Mouse (Mus musculus) liver, embryonic 13.5 days (tissue): ENCODE measurements at regions not wholly inside any gene's neighbourhood (a gene's known extent, or its start where the extent isn't known, plus 50 kb on each side); places are given as distances from the start of the nearest gene placed in this dataset.

Experiments
- ATAC-seq: fragments of 200-750 bp; cut with Nextera tagmentation; 2 replicates; pipeline ENCODE4 v1.8.0; 2017; ENCODE audit warnings: low read depth, mild to moderate bottlenecking, moderate number of reproducible peaks, moderate library complexity
- DNase-seq: peaks from one replicate; pipeline ENCODE4 v3.0.0; 2022
- H3K27ac ChIP-seq: fragments of 300-500 bp; sonication (generic); 2 replicates; pipeline ENCODE4 v1.5.1; 2015; ENCODE audit warnings: moderate library complexity, mild to moderate bottlenecking, inconsistent platforms
- H3K27me3 ChIP-seq: fragments of 300-500 bp; sonication (generic); 2 replicates; pipeline ENCODE4 v1.6.1; 2015; ENCODE audit warnings: mild to moderate bottlenecking, inconsistent platforms
- H3K36me3 ChIP-seq: fragments of 300-500 bp; sonication (generic); 2 replicates; pipeline ENCODE4 v1.6.1; 2015; ENCODE audit warnings: mild to moderate bottlenecking, inconsistent platforms
- H3K4me1 ChIP-seq: fragments of 300-500 bp; sonication (generic); replicated peaks from 2 replicates; pipeline ENCODE4 v1.6.1; 2015; ENCODE audit warnings: inconsistent platforms
- H3K4me2 ChIP-seq: fragments of 300-500 bp; sonication (generic); 2 replicates; pipeline ENCODE4 v1.6.1; 2015; ENCODE audit warnings: inconsistent platforms, mild to moderate bottlenecking, moderate library complexity
- H3K4me3 ChIP-seq: fragments of 300-500 bp; sonication (generic); replicated peaks from 2 replicates; pipeline ENCODE4 v1.5.1; 2015; ENCODE audit warnings: mild to moderate bottlenecking, inconsistent platforms
- H3K9ac ChIP-seq: fragments of 300-500 bp; sonication (generic); 2 replicates; pipeline ENCODE4 v1.6.1; 2015; ENCODE audit warnings: mild to moderate bottlenecking, inconsistent platforms
- H3K9me3 ChIP-seq: fragments of 300-500 bp; sonication (generic); replicated peaks from 2 replicates; pipeline ENCODE4 v1.6.1; 2016; ENCODE audit warnings: inconsistent platforms
- WGBS: fragments of 180-500 bp; shearing (Covaris S2); methylation state at CpG from one replicate; pipeline ENCODE4 v1.1.7; 2015; ENCODE audit not compliant: insufficient replicate concordance; 5-methylcytosine and 5-hydroxymethylcytosine counted together

DNA sequence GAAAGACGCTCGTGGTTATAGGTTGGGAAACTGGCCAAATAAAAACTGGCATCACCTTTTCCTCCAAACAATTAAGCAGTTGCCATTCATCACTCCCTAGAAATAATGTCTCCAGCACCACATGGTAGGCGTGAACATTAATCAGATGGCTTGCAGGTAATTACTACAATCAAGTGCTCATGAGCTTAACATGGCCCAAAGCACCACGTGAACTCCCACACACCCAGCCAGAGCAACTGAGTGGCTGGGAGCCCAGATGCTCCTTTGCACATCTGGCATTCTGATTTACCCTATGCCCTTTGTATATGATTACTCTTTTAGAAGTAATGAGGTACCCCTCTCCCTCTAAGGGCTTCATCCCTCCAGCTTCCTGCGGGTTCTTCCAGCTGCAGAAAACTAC lies 724.9 kb downstream of the Ets1 start:
- no peak overlapping the region for H3K4me2 ChIP-seq
- H3K36me3 ChIP-seq, result no peaks in the 10 kb centered on the region
- H3K9me3 ChIP-seq, result no peaks in the 10 kb centered on the region
- no peaks in the 10 kb centered on the region for H3K4me1 ChIP-seq
- 59% methylated on average over 5 of the region's 5 CpGs for WGBS
- no peak overlapping the region for H3K27ac ChIP-seq
- no peaks in the 10 kb centered on the region for H3K27me3 ChIP-seq
- no peak overlapping the region for H3K4me3 ChIP-seq
- DNase-seq, result no peak
- H3K9ac ChIP-seq, result no peak overlapping the region
- ATAC-seq, result no peak

DNA sequence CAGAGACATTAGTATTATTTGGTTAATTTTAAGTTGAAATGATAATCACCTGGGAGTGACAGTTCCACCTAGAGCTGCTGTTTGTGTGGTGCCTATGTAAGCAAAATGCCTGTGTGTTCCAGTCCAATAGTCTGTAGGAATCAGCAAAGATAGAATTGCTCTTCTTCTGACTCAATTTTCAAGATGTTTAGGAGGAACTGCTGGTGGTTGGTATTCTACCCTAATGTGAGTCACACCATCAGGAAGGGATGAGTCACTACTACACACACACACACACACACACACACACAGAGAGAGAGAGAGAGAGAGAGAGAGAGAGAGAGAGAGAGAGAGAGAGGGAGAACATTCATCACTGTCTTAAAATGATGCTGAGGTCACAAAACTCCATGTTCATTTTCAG lies 753.1 kb downstream of the Ets1 start:
- no peaks in the 10 kb centered on the region for H3K4me1 ChIP-seq
- H3K27ac ChIP-seq, result no peak overlapping the region
- no peaks in the 10 kb centered on the region for H3K9me3 ChIP-seq
- H3K4me3 ChIP-seq, result no peak overlapping the region
- H3K27me3 ChIP-seq, result no peaks in the 10 kb centered on the region
- no peak overlapping the region for H3K9ac ChIP-seq
- ATAC-seq (no peak), DNase-seq (no peak)
- H3K4me2 ChIP-seq, result no peak overlapping the region
- H3K36me3 ChIP-seq, result no peaks in the 10 kb centered on the region

DNA sequence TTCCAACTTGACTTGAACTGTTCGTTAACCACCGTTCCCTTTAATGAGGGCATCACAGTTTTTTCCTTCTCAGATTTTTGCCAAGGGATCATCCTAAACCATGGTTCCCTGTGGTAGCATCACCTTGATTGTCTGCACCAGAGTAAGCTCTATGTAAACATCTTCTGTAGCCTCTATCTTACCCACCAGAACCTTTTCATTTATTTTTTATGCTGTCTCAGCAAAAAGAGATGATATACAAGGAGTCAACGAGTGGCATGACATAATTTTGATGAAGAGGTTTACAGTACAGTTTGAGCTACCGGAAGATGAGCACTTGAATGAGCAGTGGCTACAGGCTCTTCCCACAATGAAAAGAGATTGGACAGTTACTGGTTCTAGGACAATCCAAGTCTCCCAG lies 768.7 kb downstream of the Ets1 start:
- no peak overlapping the region for H3K4me3 ChIP-seq
- H3K9me3 ChIP-seq, result 0 out of 2 replicates have a peak, but pooled peaks cover 3% of the 10 kb centered on the region
- WGBS, result 76% methylated on average over 4 of the region's 4 CpGs
- H3K36me3 ChIP-seq, result no peaks in the 10 kb centered on the region
- DNase-seq (no peak), ATAC-seq (no peak)
- no peak overlapping the region for H3K9ac ChIP-seq
- no peaks in the 10 kb centered on the region for H3K27me3 ChIP-seq
- no peak overlapping the region for H3K4me2 ChIP-seq
- no peaks in the 10 kb centered on the region for H3K4me1 ChIP-seq
- no peak overlapping the region for H3K27ac ChIP-seq

DNA sequence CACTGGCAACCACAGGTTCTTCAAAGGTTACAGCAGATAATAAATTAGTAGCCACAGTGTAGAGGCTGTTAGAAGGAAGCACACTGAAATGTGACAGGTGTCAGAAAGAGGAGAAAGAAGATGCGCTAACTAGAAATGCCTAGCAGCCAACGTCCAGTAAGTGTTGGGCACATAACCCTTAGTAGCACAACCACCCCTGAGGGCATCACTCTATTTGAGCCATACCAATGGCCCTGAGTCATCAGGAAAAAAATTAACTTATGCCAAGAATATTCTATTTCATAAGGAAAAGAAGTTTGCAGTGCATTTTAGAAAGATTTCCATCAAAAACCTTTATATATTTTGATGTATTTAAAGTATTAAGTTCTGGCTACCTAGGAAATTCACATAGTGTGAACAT lies 771.5 kb downstream of the Ets1 start:
- Histone ChIP-seq H3K4me1 (no peaks in the 10 kb centered on the region), H3K27me3 (no peaks in the 10 kb centered on the region), H3K36me3 (no peaks in the 10 kb centered on the region), H3K4me2 (no peak overlapping the region), H3K9ac (no peak overlapping the region), H3K27ac (no peak overlapping the region), H3K9me3 (0 out of 2 replicates have a peak, but pooled peaks cover 3% of the 10 kb centered on the region), H3K4me3 (no peak overlapping the region)
- DNase-seq (no peak), ATAC-seq (no peak)
- 76% methylated on average over 2 of the region's 2 CpGs for WGBS

DNA sequence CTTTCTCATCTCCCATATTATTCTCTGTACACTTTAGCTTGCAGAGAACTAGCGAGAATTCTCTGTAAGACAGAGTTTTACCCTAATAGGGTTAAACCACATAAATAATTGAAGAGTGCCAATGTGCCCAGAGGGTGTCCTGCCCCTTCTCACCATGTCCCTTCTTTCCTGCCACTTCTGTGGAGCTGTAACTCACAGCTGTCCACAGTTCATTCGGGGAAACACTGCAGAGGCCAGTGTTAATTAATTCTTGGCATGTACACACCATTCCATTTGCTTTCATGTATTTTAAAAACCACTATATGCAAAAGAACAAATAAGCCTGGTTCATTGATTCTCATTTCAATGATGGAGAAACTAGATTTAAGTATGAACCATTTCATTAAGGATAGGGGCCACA lies 787.8 kb downstream of the Ets1 start:
- WGBS, result 42% methylated on average over 2 of the region's 2 CpGs
- no peaks in the 10 kb centered on the region for H3K36me3 ChIP-seq
- H3K4me3 ChIP-seq, result no peak overlapping the region
- no peaks in the 10 kb centered on the region for H3K9me3 ChIP-seq
- no peaks in the 10 kb centered on the region for H3K4me1 ChIP-seq
- no peak overlapping the region for H3K4me2 ChIP-seq
- no peak overlapping the region for H3K9ac ChIP-seq
- DNase-seq (no peak), ATAC-seq (no peak)
- no peaks in the 10 kb centered on the region for H3K27me3 ChIP-seq
- no peak overlapping the region for H3K27ac ChIP-seq

DNA sequence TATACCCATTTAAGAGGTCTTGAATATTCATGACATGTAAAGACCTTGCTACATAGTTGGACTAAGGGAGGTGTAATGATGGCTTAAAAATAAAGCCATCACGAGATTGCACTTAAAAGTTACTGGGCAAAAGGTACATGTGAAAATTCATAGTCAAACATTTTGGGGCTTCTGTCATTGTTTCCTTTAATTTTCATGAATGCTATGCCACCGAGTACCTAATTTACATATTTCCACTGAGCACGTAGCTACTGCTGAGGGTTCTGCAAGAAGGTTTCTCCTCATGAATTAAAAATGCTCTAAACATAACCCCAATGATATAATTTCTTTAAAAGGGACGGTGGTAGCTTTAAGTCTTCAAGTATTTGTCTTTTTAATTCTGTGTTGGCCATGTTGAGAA lies 800.4 kb downstream of the Ets1 start:
- Histone ChIP-seq H3K27ac (no peak overlapping the region), H3K4me1 (no peaks in the 10 kb centered on the region), H3K27me3 (no peaks in the 10 kb centered on the region), H3K9ac (no peak overlapping the region), H3K4me2 (no peak overlapping the region), H3K36me3 (no peaks in the 10 kb centered on the region), H3K4me3 (no peak overlapping the region), H3K9me3 (no peaks in the 10 kb centered on the region)
- ATAC-seq (no peak), DNase-seq (no peak)
- 59% methylated on average over 4 of the region's 4 CpGs for WGBS

DNA sequence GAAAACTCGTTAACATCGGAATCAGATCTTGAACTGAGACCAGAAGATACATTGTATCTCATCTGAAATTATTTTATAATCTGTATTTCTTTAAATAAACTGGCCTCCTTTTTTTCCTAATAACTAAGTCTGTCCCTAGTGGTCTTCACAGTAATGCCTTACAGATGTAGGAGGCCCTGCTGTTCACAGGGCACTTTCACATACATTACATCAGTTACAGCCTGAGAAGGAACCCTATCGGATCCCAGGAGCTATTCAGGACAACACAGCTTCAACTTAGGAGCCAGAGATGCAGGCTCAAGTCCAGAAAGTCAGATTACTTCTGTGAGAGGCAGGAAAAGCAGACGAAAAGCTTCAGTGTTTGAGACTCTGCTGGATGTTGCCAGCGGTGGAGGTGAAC lies 806.2 kb downstream of the Ets1 start:
- Histone ChIP-seq H3K4me2 (no peak overlapping the region), H3K9ac (no peak overlapping the region), H3K9me3 (no peaks in the 10 kb centered on the region), H3K4me1 (no peaks in the 10 kb centered on the region), H3K4me3 (no peak overlapping the region), H3K27me3 (no peaks in the 10 kb centered on the region), H3K36me3 (no peaks in the 10 kb centered on the region), H3K27ac (no peak overlapping the region)
- DNase-seq (no peak), ATAC-seq (no peak)
- WGBS, result 60% methylated on average over 5 of the region's 5 CpGs

DNA sequence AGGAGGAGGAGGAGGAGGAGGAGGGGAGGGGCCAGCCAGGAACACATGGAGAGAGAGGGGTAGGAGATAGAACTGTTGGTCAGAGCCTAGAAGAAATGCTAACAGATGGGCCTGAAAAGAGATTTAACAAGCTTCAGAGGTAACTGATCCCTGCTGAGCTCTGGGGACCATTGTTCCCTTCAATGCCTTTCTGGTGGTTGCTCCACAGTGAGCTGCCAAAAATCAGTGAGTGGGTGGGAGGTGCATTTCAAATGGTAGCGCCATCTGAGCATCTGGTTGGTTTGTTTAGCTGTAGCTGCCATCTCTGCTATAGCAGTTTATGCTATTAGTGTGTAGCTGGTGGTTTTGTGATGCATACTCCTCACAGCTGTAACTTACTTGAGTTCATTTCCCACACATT lies 809.9 kb downstream of the Ets1 start:
- no peaks in the 10 kb centered on the region for H3K4me1 ChIP-seq
- H3K9me3 ChIP-seq, result no peaks in the 10 kb centered on the region
- DNase-seq (no peak), ATAC-seq (no peak)
- H3K9ac ChIP-seq, result no peak overlapping the region
- no peak overlapping the region for H3K27ac ChIP-seq
- H3K27me3 ChIP-seq, result no peaks in the 10 kb centered on the region
- 57% methylated on average over 1 of the region's 1 CpGs for WGBS
- H3K4me2 ChIP-seq, result no peak overlapping the region
- H3K4me3 ChIP-seq, result no peak overlapping the region
- H3K36me3 ChIP-seq, result no peaks in the 10 kb centered on the region

DNA sequence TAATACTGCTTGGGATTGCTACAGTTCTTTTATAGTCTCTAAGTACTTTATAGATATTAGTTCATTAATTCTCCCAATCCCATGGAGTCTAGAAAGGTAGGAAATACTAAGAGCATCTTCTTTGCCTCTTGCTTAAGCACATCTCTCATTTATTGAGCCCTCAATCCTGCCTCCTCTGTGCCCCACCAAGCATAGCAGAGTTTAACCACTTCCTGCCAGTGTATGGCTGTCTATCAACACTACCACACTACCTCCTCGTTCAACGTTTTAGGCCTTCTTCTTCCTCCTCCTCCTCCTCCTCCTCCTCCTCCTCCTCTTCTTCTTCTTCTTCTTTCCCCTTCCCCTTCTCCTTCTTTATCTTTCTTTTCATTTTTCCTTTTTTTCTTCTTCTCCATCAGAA lies 839.1 kb downstream of the Ets1 start:
- H3K4me3 ChIP-seq, result no peak overlapping the region
- DNase-seq (no peak), ATAC-seq (no peak)
- no peaks in the 10 kb centered on the region for H3K36me3 ChIP-seq
- no peak overlapping the region for H3K9ac ChIP-seq
- H3K9me3 ChIP-seq, result no peaks in the 10 kb centered on the region
- no peak overlapping the region for H3K27ac ChIP-seq
- WGBS, result 14% methylated on average over 2 of the region's 2 CpGs
- H3K27me3 ChIP-seq, result no peaks in the 10 kb centered on the region
- no peaks in the 10 kb centered on the region for H3K4me1 ChIP-seq
- no peak overlapping the region for H3K4me2 ChIP-seq

DNA sequence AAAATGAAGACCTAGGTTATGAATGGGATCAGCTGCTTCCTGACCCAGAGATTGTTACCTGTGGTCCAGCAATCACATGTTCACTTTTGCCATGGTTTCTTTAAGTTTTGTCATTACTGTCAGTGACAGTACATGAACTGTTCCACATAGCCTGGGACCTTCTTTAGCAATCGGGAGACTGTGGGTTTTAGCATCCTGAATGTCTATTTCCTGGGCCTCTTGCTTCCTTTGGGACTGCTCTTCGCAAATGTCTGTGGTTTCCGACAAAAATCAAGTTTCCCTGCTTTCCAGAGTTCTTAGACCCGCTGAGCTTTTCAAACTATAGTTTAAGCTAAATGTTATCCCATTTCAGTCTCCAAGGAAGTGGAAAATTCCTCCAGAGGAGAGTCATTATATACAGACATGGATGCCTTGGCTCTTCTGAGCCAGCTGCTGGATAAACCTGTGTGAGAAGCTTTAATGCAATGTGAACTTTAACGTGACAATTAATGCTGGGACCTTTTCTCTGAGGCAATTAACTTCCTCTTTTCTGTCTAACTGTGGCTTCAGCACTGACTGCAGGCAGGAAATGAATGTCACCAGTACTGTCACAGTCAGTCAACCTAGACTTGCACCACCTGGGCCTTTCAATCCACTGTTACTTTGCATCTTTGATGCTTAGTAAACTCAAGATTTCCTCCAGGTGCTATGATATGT lies 847.0 kb downstream of the Ets1 start:
- Histone ChIP-seq H3K9ac (no peak overlapping the region), H3K4me1 (no peaks in the 10 kb centered on the region), H3K36me3 (no peaks in the 10 kb centered on the region), H3K27ac (no peak overlapping the region), H3K4me3 (no peak overlapping the region), H3K4me2 (no peak overlapping the region), H3K9me3 (no peaks in the 10 kb centered on the region), H3K27me3 (no peaks in the 10 kb centered on the region)
- ATAC-seq (no peak), DNase-seq (no peak)
- 14% methylated on average over 5 of the region's 5 CpGs for WGBS

DNA sequence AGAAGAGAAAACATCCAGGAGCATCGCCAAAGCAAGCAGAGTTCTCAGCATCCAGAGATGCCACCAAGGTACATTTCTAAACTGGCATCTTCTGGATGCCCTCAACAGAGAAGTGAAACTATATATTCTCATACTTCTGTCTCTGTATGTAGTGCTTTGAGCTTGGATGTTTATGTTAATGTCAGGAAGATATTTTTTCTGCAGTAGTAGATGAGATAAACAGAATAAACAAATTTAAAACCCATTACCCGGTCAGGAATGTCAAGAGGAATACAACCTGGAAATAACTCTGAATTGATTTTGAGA lies 847.5 kb downstream of the Ets1 start:
- WGBS, result 54% methylated on average over 2 of the region's 2 CpGs
- Histone ChIP-seq H3K27me3 (no peaks in the 10 kb centered on the region), H3K27ac (no peak overlapping the region), H3K4me3 (no peak overlapping the region), H3K9me3 (no peaks in the 10 kb centered on the region), H3K4me1 (no peaks in the 10 kb centered on the region), H3K36me3 (no peaks in the 10 kb centered on the region), H3K9ac (no peak overlapping the region), H3K4me2 (no peak overlapping the region)
- ATAC-seq, result no peak
- DNase-seq, result no peak

DNA sequence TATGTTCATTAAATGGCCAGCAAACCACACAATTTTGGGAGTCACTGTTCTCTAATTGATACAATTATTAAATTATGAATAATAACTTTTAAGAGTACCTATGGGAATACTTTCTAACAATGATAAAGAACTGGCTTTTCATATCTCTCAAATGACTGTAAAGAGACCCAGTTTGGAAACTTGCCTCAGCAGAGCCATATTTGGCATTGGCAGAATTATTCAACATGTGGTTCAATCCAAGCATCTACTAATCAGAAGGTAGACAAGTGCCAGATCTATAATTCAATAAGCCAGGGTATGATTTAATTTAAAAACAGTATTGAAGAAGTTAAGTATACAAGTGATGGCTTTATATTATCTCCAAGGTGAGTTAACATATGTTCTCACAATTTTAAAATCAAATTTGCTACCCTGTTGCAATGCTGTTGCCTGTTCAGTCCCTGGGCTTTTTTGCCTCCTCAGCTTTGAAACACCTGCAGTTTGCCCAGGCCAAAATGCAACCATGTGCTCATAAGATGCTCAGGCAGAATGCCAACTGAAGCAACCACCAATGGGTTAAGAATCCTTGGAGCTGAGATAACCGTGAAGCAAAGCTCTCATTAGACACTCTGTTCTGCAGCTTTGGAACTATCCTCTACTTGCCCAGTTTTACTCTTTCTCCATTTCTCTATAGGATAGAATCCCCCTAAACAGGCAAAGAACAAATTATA lies 897.2 kb downstream of the Ets1 start:
- WGBS, result 44% methylated on average over 1 of the region's 1 CpGs
- H3K36me3 ChIP-seq, result no peaks in the 10 kb centered on the region
- DNase-seq (no peak), ATAC-seq (no peak)
- no peaks in the 10 kb centered on the region for H3K4me1 ChIP-seq
- H3K9ac ChIP-seq, result no peak overlapping the region
- no peaks in the 10 kb centered on the region for H3K27me3 ChIP-seq
- H3K27ac ChIP-seq, result no peak overlapping the region
- no peak overlapping the region for H3K4me3 ChIP-seq
- H3K9me3 ChIP-seq, result no peaks in the 10 kb centered on the region
- no peak overlapping the region for H3K4me2 ChIP-seq
